10 mouse cellular contexts compared by ENCODE assay signal in genomic region chr11:74409447-74409754, GRCm38 (mm10). TPM values are rescaled to one million over a fixed set of nuclear protein-coding genes. Genes with fewer than 3 reads are reported as not detected.
A peak's percentile ranks its signal among the peaks of the same experiment; 100 is the strongest.
DNase-seq lines count a peak whose midpoint lies in the region; ATAC-seq and TF ChIP-seq lines count a peak whose summit lies in the region.
"Had no signal": no experiment of that assay in that cellular context is flagged by ENCODE, and none has a peak within 500 bp of the region (broad histone marks: within the 10 kb centered on the region; RNA-seq: fewer than 3 reads in every experiment).

No protein-coding gene starts in this region.

- H3K27me3 ChIP-seq in kidney, embryonic 15.5 days = no peaks in the 10 kb centered on the region
- H3K27me3 ChIP-seq in embryonic facial prominence, embryonic 10.5 days (replicated peaks; ENCODE audit: low read depth, poor library complexity, severe bottlenecking) = no peaks in the 10 kb centered on the region
- no peaks in the 10 kb centered on the region for H3K27me3 ChIP-seq in forebrain, postnatal 0 days (ENCODE audit: insufficient read depth, low read length)
- H3K27me3 ChIP-seq in midbrain, embryonic 15.5 days (replicated peaks) = no peaks in the 10 kb centered on the region

- DNase-seq in kidney, postnatal 4 days = no peak
- no peak for DNase-seq in embryonic facial prominence, embryonic 10.5 days (ENCODE audit: low spot score)
- no peak for DNase-seq in forebrain, postnatal 0 days
- no peak for DNase-seq in adrenal gland, adult (ENCODE audit: inconsistent age in 2 of 2, low spot score in 1 of 2)
- DNase-seq in adipocyte (ENCODE audit: low spot score) = no peak

- peak overlapping the region; percentile 77 for H3K27ac ChIP-seq in kidney, embryonic 15.5 days
- peak overlapping the region; percentile 51 for H3K27ac ChIP-seq in embryonic facial prominence, embryonic 10.5 days (replicated peaks)
- peak overlapping the region; percentile 76 for H3K27ac ChIP-seq in forebrain, postnatal 0 days (ENCODE audit: low read depth, low read length)
- H3K27ac ChIP-seq in midbrain, embryonic 15.5 days = peak overlapping the region; percentile 71

- TF ChIP-seq CTCF in forebrain, postnatal 0 days (IDR thresholded peaks at IDR 0.05; ENCODE audit: low read depth) = no peak

- no peak for ATAC-seq in kidney, embryonic 15.5 days (replicated peaks; ENCODE audit: low FRiP score)
- peak; percentile 34 for ATAC-seq in forebrain, postnatal 0 days
- ATAC-seq in midbrain, embryonic 15.5 days (replicated peaks) = peak; percentile 28; the same call in 1 of the 2 replicates

- H3K4me3 ChIP-seq in kidney, embryonic 15.5 days (replicated peaks) = no peak overlapping the region
- no peak overlapping the region for H3K4me3 ChIP-seq in embryonic facial prominence, embryonic 10.5 days
- H3K4me3 ChIP-seq in forebrain, postnatal 0 days (ENCODE audit: low read depth, low read length) = no peak overlapping the region
- no peak overlapping the region for H3K4me3 ChIP-seq in midbrain, embryonic 15.5 days

- H3K4me1 ChIP-seq in kidney, embryonic 15.5 days = peaks cover 40% of the 10 kb centered on the region
- H3K4me1 ChIP-seq in embryonic facial prominence, embryonic 10.5 days = peaks cover 37% of the 10 kb centered on the region
- H3K4me1 ChIP-seq in forebrain, postnatal 0 days (ENCODE audit: insufficient read depth) = peaks cover 7% of the 10 kb centered on the region
- peaks cover 16% of the 10 kb centered on the region for H3K4me1 ChIP-seq in midbrain, embryonic 15.5 days

- H3K4me2 ChIP-seq in kidney, embryonic 15.5 days = no peak overlapping the region
- no peak overlapping the region for H3K4me2 ChIP-seq in forebrain, postnatal 0 days (ENCODE audit: low read depth)
- no peak overlapping the region for H3K4me2 ChIP-seq in midbrain, embryonic 15.5 days

- 44% methylated on average over 5 of the region's 5 CpGs for WGBS in kidney, embryonic 15.5 days
- 51% methylated on average over 5 of the region's 5 CpGs for WGBS in embryonic facial prominence, embryonic 10.5 days
- whole genome bisulfite sequencing in forebrain, postnatal 0 days = 30% methylated on average over 5 of the region's 5 CpGs
- 52% methylated on average over 5 of the region's 5 CpGs for WGBS in midbrain, embryonic 15.5 days

- H3K36me3 ChIP-seq in kidney, embryonic 15.5 days = no peaks in the 10 kb centered on the region
- H3K36me3 ChIP-seq in embryonic facial prominence, embryonic 10.5 days (replicated peaks) = no peaks in the 10 kb centered on the region
- H3K36me3 ChIP-seq in forebrain, postnatal 0 days (ENCODE audit: insufficient read depth) = peaks cover 4% of the 10 kb centered on the region; the same call in 1 of the 2 replicates
- H3K36me3 ChIP-seq in midbrain, embryonic 15.5 days (replicated peaks) = no peaks in the 10 kb centered on the region

- no peak overlapping the region for H3K9ac ChIP-seq in kidney, embryonic 15.5 days
- H3K9ac ChIP-seq in forebrain, postnatal 0 days = no peak overlapping the region
- no peak overlapping the region for H3K9ac ChIP-seq in midbrain, embryonic 15.5 days

- no peaks in the 10 kb centered on the region for H3K9me3 ChIP-seq in kidney, embryonic 15.5 days (replicated peaks)
- no peaks in the 10 kb centered on the region for H3K9me3 ChIP-seq in embryonic facial prominence, embryonic 10.5 days
- no peaks in the 10 kb centered on the region for H3K9me3 ChIP-seq in forebrain, postnatal 0 days (ENCODE audit: low read length)
- H3K9me3 ChIP-seq in midbrain, embryonic 15.5 days = no peaks in the 10 kb centered on the region
- H3K9me3 ChIP-seq: G1E had no signal

RNA-seq across cellular contexts. Expression of gene Olfr412, which starts 47.5 kb away (rescaled TPM):
- polyA plus RNA-seq in kidney, embryonic 15.5 days (2015; fragmentation: Nextera tagmentation; extraction: Ambion mirVana) = not detected in 2 replicates
- not detected in 2 replicates for polyA plus RNA-seq in embryonic facial prominence, embryonic 10.5 days (2016; fragmentation: Nextera tagmentation; extraction: Ambion mirVana)
- not detected in 2 replicates for total RNA-seq in forebrain, postnatal 0 days (2014; rRNA removed)
- polyA plus RNA-seq in forebrain, postnatal 0 days (2015; fragmentation: Nextera tagmentation; extraction: Ambion mirVana) = not detected in 2 replicates
- polyA plus RNA-seq in midbrain, embryonic 15.5 days (2015; fragmentation: Nextera tagmentation; extraction: Ambion mirVana) = not detected in 2 replicates
- polyA plus RNA-seq: embryonic facial prominence, embryonic 11.5 days; G1E; limb, embryonic 11.5 days had no signal

RNA-seq across cellular contexts. Expression of gene Olfr411, which starts 57.0 kb away (rescaled TPM):
- polyA plus RNA-seq in kidney, embryonic 15.5 days (2015; fragmentation: Nextera tagmentation; extraction: Ambion mirVana) = not detected in 2 replicates
- not detected in 2 replicates for polyA plus RNA-seq in embryonic facial prominence, embryonic 10.5 days (2016; fragmentation: Nextera tagmentation; extraction: Ambion mirVana)
- not detected in 2 replicates for total RNA-seq in forebrain, postnatal 0 days (2014; rRNA removed)
- not detected in 2 replicates for polyA plus RNA-seq in forebrain, postnatal 0 days (2015; fragmentation: Nextera tagmentation; extraction: Ambion mirVana)
- not detected in 2 replicates for polyA plus RNA-seq in midbrain, embryonic 15.5 days (2015; fragmentation: Nextera tagmentation; extraction: Ambion mirVana)
- polyA plus RNA-seq: embryonic facial prominence, embryonic 11.5 days; G1E; limb, embryonic 11.5 days had no signal
